Mouse (Mus musculus): ENCODE results near the gene Lrrc49. TPM values are rescaled to one million over a fixed set of nuclear protein-coding genes. Genes with fewer than 3 reads are reported as not detected.

Lrrc49 gene
- polyA plus RNA-seq (2021; fragmentation: Nextera tagmentation): 41.8 and 53.0 TPM in 2 replicates
- long read RNA-seq, experiment 1, transcript Lrrc49-203 (16 exons, 2,586 nt): minor isoform, 17 of 427 reads
- long read RNA-seq, experiment 1, transcript Lrrc49-204 (16 exons, 2,779 nt): major isoform, 147 of 427 reads
- long read RNA-seq, experiment 1, transcript Lrrc49-202 (17 exons, 3,017 nt): minor isoform, 17 of 427 reads
- long read RNA-seq, experiment 1, partial matches to known transcripts: 194 of 427 reads
- long read RNA-seq, experiment 1, other reads (novel, unspliced or antisense): 48 of 427 reads
- long read RNA-seq, experiment 2, transcript Lrrc49-204 (16 exons, 2,779 nt): major isoform, 20 of 73 reads
- long read RNA-seq, experiment 2, partial matches to known transcripts: 35 of 73 reads
- long read RNA-seq, experiment 2, other reads (novel, unspliced or antisense): 18 of 73 reads

DNA sequence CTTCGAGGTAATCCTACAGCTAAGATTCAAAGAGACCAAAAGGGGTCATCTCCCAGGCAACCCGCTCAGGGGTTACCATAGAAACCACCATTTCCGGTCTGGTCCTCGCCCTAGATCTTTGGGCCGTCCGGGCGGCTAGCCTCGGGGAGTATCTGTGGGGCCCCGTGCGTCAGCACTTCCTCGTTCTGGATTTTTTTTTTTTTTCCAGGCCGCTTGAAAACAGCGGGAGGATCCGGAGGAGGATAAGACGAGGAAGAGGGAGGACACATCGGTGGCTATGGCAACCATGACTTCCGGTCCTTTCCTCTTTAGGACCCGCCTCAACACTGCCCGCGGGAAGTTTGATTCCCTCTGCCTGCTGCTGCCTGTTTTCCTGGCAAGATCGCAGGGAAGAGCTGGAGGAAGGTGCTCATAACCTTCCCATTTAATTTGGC lies at the start of gene Lrrc49:
Lrrc49 (minus strand) TSS at position 268 of the 434 bp plus-strand sequence.

DNA sequence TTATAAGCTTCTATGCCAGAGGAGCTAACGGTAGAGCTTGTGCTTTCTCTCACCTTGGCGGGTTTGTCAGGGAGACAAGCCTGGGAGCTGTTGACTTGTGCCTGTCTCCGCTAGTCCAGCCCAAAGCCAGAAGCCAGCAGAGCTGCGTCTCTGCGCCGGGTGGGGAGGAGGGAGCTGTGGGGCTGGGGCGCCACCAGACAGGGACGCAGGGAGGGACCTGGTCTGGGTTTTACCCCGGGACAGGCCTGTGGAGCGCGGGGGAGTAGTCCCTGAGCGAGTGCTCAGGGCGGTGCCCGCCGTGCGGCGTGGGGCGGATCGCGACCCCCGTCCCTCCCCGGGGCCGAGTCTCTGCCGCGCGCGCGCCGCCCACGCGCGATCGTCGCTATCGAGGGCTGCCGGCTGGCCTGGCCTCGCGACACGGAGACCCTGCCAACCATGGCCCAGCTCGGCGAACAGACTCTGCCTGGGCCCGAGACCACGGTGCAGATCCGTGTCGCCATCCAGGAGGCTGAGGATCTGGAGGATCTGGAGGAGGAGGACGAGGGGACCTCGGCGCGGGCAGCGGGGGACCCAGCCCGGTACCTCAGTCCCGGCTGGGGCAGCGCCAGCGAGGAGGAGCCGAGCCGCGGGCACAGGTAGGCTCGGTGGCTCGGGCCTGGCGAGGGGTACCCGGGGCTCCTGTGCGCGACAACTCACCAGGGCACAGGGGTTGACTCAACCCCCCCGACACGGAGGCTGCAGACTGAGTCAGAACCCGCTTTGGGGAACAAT lies 25.0 kb upstream of the Lrrc49 start, which contains the start of gene Larp6:
Larp6 (plus strand) TSS at position 219 of the 771 bp plus-strand sequence.

DNA sequence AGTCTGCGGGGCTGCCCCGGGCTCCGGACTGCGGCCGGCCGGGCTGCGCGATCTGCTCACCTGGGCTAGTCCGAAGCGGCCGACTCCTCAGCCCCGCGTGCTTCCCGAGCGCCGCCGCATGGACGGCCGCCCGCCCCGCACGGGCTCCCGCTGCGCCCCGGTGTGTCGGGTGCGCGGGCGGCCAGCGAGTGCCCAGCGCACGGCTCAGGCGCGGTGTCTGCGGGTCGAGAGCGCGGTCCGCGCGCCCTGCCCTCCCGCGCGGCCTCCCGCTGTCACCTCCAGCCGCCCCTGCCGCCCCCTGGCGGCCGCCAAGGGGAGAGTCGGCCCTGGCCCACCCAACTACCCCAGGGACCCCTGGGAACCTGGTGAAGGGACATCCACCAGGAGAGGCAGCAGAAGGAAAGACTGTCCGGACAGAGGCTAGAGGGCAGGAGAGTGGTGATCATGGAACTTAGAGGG lies 166.1 kb downstream of the Lrrc49 start, which contains the start of gene Thsd4:
Thsd4 (minus strand) TSS at position 241 of the 459 bp plus-strand sequence.

Other genes starting within 250 kb of the Lrrc49 start
- 0.87 and 1.3 TPM in 2 replicates for gene Thsd4, start 166.1 kb downstream of the Lrrc49 start, polyA plus RNA-seq (2021; fragmentation: Nextera tagmentation)
- gene Larp6, start 24.8 kb upstream of the Lrrc49 start, polyA plus RNA-seq (2021; fragmentation: Nextera tagmentation): 30.0 and 39.1 TPM in 2 replicates
- 1.7 and 1.9 TPM in 2 replicates for gene Uaca, start 106.4 kb upstream of the Lrrc49 start, polyA plus RNA-seq (2021; fragmentation: Nextera tagmentation)

Data from left cerebral cortex, adult 6 months (tissue).